22 mouse cellular contexts compared by ENCODE assay signal in the genomic region with DNA sequence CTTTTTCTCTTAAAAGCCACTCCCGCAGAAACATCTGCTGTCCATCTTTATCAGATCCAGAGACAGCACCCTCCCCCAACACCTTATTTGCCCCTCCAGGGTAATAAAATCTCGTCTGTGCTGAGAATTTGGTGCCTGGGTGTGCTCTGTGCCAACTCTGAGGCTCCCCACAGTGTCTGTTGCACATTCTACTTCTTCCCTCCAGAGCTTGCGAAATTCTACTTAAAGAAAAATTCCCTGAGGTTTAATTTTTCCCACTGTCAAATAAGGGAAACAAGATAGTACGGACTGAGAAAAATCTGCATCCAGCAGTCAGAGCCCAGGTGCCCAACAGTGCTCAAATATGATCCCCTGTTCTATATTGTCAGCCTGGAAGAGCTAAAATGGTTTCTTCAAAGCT. TPM values are rescaled to one million over a fixed set of nuclear protein-coding genes. Genes with fewer than 3 reads are reported as not detected.
A peak's percentile ranks its signal among the peaks of the same experiment; 100 is the strongest.
DNase-seq lines count a peak whose midpoint lies in the region; ATAC-seq and TF ChIP-seq lines count a peak whose summit lies in the region.
"Had no signal": no experiment of that assay in that cellular context is flagged by ENCODE, and none has a peak within 500 bp of the region (broad histone marks: within the 10 kb centered on the region; RNA-seq: fewer than 3 reads in every experiment).

No protein-coding gene starts in this region.

- no peak overlapping the region for H3K4me2 ChIP-seq in lung, embryonic 14.5 days
- H3K4me2 ChIP-seq in hindbrain, embryonic 16.5 days (ENCODE audit: low read length): no peak overlapping the region
- H3K4me2 ChIP-seq: embryonic facial prominence, embryonic 12.5 days; forebrain, embryonic 13.5 days; forebrain, embryonic 15.5 days had no signal

- no peaks in the 10 kb centered on the region for H3K79me3 ChIP-seq in C2C12 (ENCODE audit: low read depth)

- peak; percentile 22 for DNase-seq in lung, embryonic 14.5 days
- DNase-seq in lung, postnatal 14 days: no peak
- DNase-seq in MN1 (ENCODE audit: low spot score): peak; percentile 34
- no peak for DNase-seq in gastrocnemius, postnatal 25 days
- DNase-seq: adrenal gland, adult 2 months; adrenal gland, postnatal 10 days; adrenal gland, postnatal 25 days; cerebellum, adult 11 months; cerebellum, adult 18-20 months; cerebellum, adult 8-10 months; cerebellum, adult 9-11 months; cerebellum, postnatal 14 days; forebrain, postnatal 0 days had no signal

- no peak overlapping the region for H3K9ac ChIP-seq in lung, embryonic 14.5 days
- H3K9ac ChIP-seq in hindbrain, embryonic 16.5 days (ENCODE audit: low read depth, low read length): no peak overlapping the region
- H3K9ac ChIP-seq: embryonic facial prominence, embryonic 12.5 days; forebrain, embryonic 13.5 days; forebrain, embryonic 15.5 days; forebrain, postnatal 0 days had no signal

- H3K36me3 ChIP-seq in lung, embryonic 14.5 days (ENCODE audit: insufficient read depth): no peaks in the 10 kb centered on the region
- no peaks in the 10 kb centered on the region for H3K36me3 ChIP-seq in C2C12 (ENCODE audit: control insufficient read depth, insufficient read depth)
- H3K36me3 ChIP-seq in hindbrain, embryonic 16.5 days (ENCODE audit: control insufficient read depth, insufficient read depth, low read length): no peaks in the 10 kb centered on the region
- H3K36me3 ChIP-seq: embryonic facial prominence, embryonic 10.5 days; embryonic facial prominence, embryonic 12.5 days; forebrain, embryonic 15.5 days; G1E had no signal

- no peak for TF ChIP-seq CTCF in lung, embryonic 14.5 days (IDR thresholded peaks at IDR 0.05; ENCODE audit: low read depth)
- no peak for TF ChIP-seq CTCF in C2C12 (IDR thresholded peaks at IDR 0.05; ENCODE audit: control insufficient read depth, insufficient read depth, insufficient read length)

- H3K4me1 ChIP-seq in lung, embryonic 14.5 days (ENCODE audit: insufficient read depth): peaks cover 6% of the 10 kb centered on the region
- no peaks in the 10 kb centered on the region for H3K4me1 ChIP-seq in hindbrain, embryonic 16.5 days (ENCODE audit: control insufficient read depth, insufficient read depth, low read depth, low read length)
- H3K4me1 ChIP-seq: forebrain, embryonic 13.5 days; forebrain, embryonic 15.5 days had no signal

- H3K27me3 ChIP-seq in lung, embryonic 14.5 days (ENCODE audit: insufficient read depth, low read length): no peaks in the 10 kb centered on the region
- no peaks in the 10 kb centered on the region for H3K27me3 ChIP-seq in C2C12 (ENCODE audit: control insufficient read depth, insufficient read depth, insufficient read length)
- H3K27me3 ChIP-seq in hindbrain, embryonic 16.5 days (replicated peaks; ENCODE audit: control insufficient read depth, insufficient read depth, low read length): no peaks in the 10 kb centered on the region
- H3K27me3 ChIP-seq: CH12.LX; embryonic facial prominence, embryonic 12.5 days; forebrain, embryonic 13.5 days; forebrain, embryonic 15.5 days had no signal

- no peak overlapping the region for H3ac ChIP-seq in C2C12 (ENCODE audit: control insufficient read depth, insufficient read length, low read depth)

- ATAC-seq in lung, embryonic 14.5 days (ENCODE audit: insufficient read depth): no peak
- no peak for ATAC-seq in hindbrain, embryonic 16.5 days
- ATAC-seq: CD4-positive, CD25-positive, alpha-beta regulatory T cell, adult 4 months; forebrain, embryonic 13.5 days; forebrain, embryonic 15.5 days; forebrain, postnatal 0 days had no signal

- no peak overlapping the region for H3K4me3 ChIP-seq in lung, embryonic 14.5 days (ENCODE audit: low read depth, low read length)
- no peak overlapping the region for H3K4me3 ChIP-seq in C2C12 (ENCODE audit: insufficient read depth, poor library complexity, severe bottlenecking)
- H3K4me3 ChIP-seq in hindbrain, embryonic 16.5 days (ENCODE audit: low read length): no peak overlapping the region
- H3K4me3 ChIP-seq: embryonic facial prominence, embryonic 10.5 days; embryonic facial prominence, embryonic 12.5 days; forebrain, embryonic 13.5 days; forebrain, embryonic 15.5 days had no signal

- WGBS in lung, embryonic 14.5 days: 44% methylated on average over 4 of the region's 4 CpGs
- WGBS in hindbrain, embryonic 16.5 days: 66% methylated on average over 4 of the region's 4 CpGs

- no peak overlapping the region for H3K27ac ChIP-seq in lung, embryonic 14.5 days (ENCODE audit: low read depth)
- no peak overlapping the region for H3K27ac ChIP-seq in hindbrain, embryonic 16.5 days (ENCODE audit: low read depth, low read length)
- H3K27ac ChIP-seq: embryonic facial prominence, embryonic 10.5 days; embryonic facial prominence, embryonic 12.5 days; forebrain, embryonic 13.5 days; forebrain, embryonic 15.5 days had no signal

- H3K79me2 ChIP-seq in C2C12 (ENCODE audit: control insufficient read depth, insufficient read depth): no peaks in the 10 kb centered on the region

- no peaks in the 10 kb centered on the region for H3K9me3 ChIP-seq in lung, embryonic 14.5 days (ENCODE audit: low read depth, low read length)
- H3K9me3 ChIP-seq in hindbrain, embryonic 16.5 days (ENCODE audit: control insufficient read depth, low read length): no peaks in the 10 kb centered on the region
- H3K9me3 ChIP-seq: embryonic facial prominence, embryonic 10.5 days; embryonic facial prominence, embryonic 12.5 days; forebrain, embryonic 13.5 days; forebrain, embryonic 15.5 days; G1E had no signal

TF ChIP-seq in C2C12, 6 proteins besides CTCF, POLR2A, EP300 and RAD21:
- TF ChIP-seq CEBPB (IDR thresholded peaks at IDR 0.05; ENCODE audit: low read depth): peak; percentile 74
- no peak for TF ChIP-seq MYOD1 (IDR thresholded peaks at IDR 0.05; ENCODE audit: control insufficient read depth, insufficient read length, low read depth)
- no peak for TF ChIP-seq USF1 (IDR thresholded peaks at IDR 0.05; ENCODE audit: low read depth)

RNA-seq across cellular contexts. Expression of a gene that starts 35.4 kb away (rescaled TPM):
- polyA plus RNA-seq in lung, embryonic 14.5 days (2014; fragmentation: Nextera tagmentation; extraction: Ambion mirVana): 52.4 and 59.1 TPM in 2 replicates
- 18.0 TPM for polyA plus RNA-seq in C2C12 (2012; fragmentation: generic; extraction: Trizol)
- 28.0 and 32.3 TPM in 2 replicates for polyA plus RNA-seq in hindbrain, embryonic 16.5 days (2015; fragmentation: Nextera tagmentation; extraction: Ambion mirVana)
- 10 to 100 TPM; 17.3 to 17.9 TPM for total RNA-seq in gastrocnemius, postnatal 25 days (2021)

Comparison
In these comparisons a context has a peak if more than half of its experiments do, and no peak if none do; other contexts are left out.
1. DNase-seq: peak in lung, embryonic 14.5 days (single experiment) and MN1 (single experiment); none in lung, postnatal 14 days (single experiment) and gastrocnemius, postnatal 25 days (single experiment).